Mouse (Mus musculus): ENCODE measurements around the gene Nt5c2. TPM values are rescaled to one million over a fixed set of nuclear protein-coding genes. Genes with fewer than 3 reads are reported as not detected.
A peak's percentile ranks its signal among the peaks of the same experiment; 100 is the strongest.

Gene Nt5c2
- total and polyA plus RNA-seq, 2 experiments from 2014 or later, result 64.1 to 81.8 TPM

GRCm38 (mm10) chr19:46926357-46926756 lies 88.6 kb downstream of the Nt5c2 start:
- Histone ChIP-seq H3K36me3 (ENCODE audit: insufficient read depth, low read length) (no peaks in the 10 kb centered on the region), H3K4me3 (ENCODE audit: low read depth, low read length) (no peak overlapping the region), H3K4me2 (ENCODE audit: low read depth, low read length, poor library complexity, severe bottlenecking) (no peak overlapping the region), H3K27ac (ENCODE audit: low read depth, low read length) (no peak overlapping the region), H3K4me1 (ENCODE audit: insufficient read depth, low read length) (peaks cover 3% of the 10 kb centered on the region; the same call in 1 of the 2 replicates), H3K9me3 (ENCODE audit: low read length) (no peaks in the 10 kb centered on the region), H3K9ac (replicated peaks; ENCODE audit: low read length, poor library complexity, severe bottlenecking) (no peak overlapping the region), H3K27me3 (ENCODE audit: insufficient read depth, low read length) (no peaks in the 10 kb centered on the region)
- DNase-seq (ENCODE audit: low spot score) (no peak), ATAC-seq (ENCODE audit: low FRiP score) (no peak)
- WGBS, result 59% methylated on average over 4 of the region's 4 CpGs
- no peak for TF ChIP-seq CTCF (IDR thresholded peaks at IDR 0.05)

- ATAC-seq (ENCODE audit: low FRiP score), result no peak
- Histone ChIP-seq H3K9me3 (ENCODE audit: low read length) (no peaks in the 10 kb centered on the region), H3K4me2 (ENCODE audit: low read depth, low read length, poor library complexity, severe bottlenecking) (no peak overlapping the region), H3K9ac (replicated peaks; ENCODE audit: low read length, poor library complexity, severe bottlenecking) (no peak overlapping the region), H3K36me3 (ENCODE audit: insufficient read depth, low read length) (no peaks in the 10 kb centered on the region), H3K27ac (ENCODE audit: low read depth, low read length) (no peak overlapping the region), H3K27me3 (ENCODE audit: insufficient read depth, low read length) (no peaks in the 10 kb centered on the region), H3K4me1 (ENCODE audit: insufficient read depth, low read length) (no peaks in the 10 kb centered on the region), H3K4me3 (ENCODE audit: low read depth, low read length) (no peak overlapping the region)
- no peak for DNase-seq (ENCODE audit: low spot score)
- WGBS, result 87% methylated on average over 6 of the region's 6 CpGs
- TF ChIP-seq CTCF (IDR thresholded peaks at IDR 0.05), result no peak
Observed at GRCm38 (mm10) chr19:46920571-46920970, 94.4 kb downstream of the Nt5c2 start.

DNA sequence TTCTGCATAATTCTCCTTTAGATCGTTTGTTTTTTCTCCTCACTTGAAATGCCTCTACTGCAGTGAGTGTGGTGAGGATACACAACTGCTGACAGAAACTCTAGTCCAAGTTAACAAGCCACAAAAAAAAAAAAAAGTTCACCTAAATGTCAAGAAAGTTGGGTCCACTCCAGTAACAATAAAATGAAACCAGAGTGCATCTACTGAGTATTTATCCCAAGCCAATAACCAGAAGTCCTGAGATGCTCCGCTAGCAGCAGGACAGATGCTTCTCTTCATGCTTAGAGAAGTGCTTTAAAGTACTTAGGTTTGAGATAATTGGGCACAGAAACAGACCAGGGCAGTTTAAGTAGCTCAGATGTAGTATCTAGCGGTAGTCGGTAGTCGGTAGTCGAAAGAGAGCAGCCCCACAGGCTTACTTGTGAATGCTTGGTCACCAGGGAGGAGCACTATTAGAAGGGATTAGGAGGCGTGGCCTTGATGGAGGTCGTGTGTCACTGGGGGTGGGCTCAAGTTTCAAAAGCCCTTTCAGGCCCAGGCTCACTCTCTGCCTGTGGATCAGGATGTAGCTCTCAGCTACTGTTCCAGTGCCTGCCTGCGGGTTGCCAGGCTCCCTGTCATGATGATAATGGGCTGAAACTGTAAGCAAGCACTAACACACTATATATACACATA lies 99.4 kb downstream of the Nt5c2 start:
- no peak overlapping the region for H3K9ac ChIP-seq (replicated peaks; ENCODE audit: low read length, poor library complexity, severe bottlenecking)
- H3K27me3 ChIP-seq (ENCODE audit: insufficient read depth, low read length), result no peaks in the 10 kb centered on the region
- H3K9me3 ChIP-seq (ENCODE audit: low read length), result no peaks in the 10 kb centered on the region
- TF ChIP-seq CTCF (IDR thresholded peaks at IDR 0.05), result no peak
- no peak overlapping the region for H3K4me3 ChIP-seq (ENCODE audit: low read depth, low read length)
- no peak for ATAC-seq (ENCODE audit: low FRiP score)
- WGBS, result 65% methylated on average over 9 of the region's 9 CpGs
- no peak overlapping the region for H3K27ac ChIP-seq (ENCODE audit: low read depth, low read length)
- no peaks in the 10 kb centered on the region for H3K4me1 ChIP-seq (ENCODE audit: insufficient read depth, low read length)
- H3K4me2 ChIP-seq (ENCODE audit: low read depth, low read length, poor library complexity, severe bottlenecking), result no peak overlapping the region
- H3K36me3 ChIP-seq (ENCODE audit: insufficient read depth, low read length), result no peaks in the 10 kb centered on the region
- DNase-seq (ENCODE audit: low spot score), result no peak

DNA sequence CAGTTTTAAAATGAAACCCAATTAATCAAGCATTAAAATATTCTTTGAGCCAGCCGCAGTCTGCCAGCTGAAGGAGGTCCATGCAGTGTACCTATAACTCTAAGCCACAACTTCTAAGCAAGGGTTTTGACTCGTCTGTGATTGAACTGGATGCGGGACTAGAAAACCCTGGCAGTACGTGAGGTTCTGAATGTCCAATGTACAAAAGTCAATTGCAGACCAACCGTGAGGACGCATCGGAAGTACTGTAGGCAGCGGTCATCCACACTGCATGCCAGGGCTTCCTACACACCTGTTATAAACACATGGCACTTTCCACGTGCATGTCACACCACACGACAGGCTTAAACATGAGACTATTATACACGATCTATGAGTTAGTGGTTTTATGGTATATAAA lies 101.3 kb downstream of the Nt5c2 start:
- Histone ChIP-seq H3K27me3 (ENCODE audit: insufficient read depth, low read length) (no peaks in the 10 kb centered on the region), H3K4me2 (ENCODE audit: low read depth, low read length, poor library complexity, severe bottlenecking) (no peak overlapping the region), H3K9ac (replicated peaks; ENCODE audit: low read length, poor library complexity, severe bottlenecking) (no peak overlapping the region), H3K4me3 (ENCODE audit: low read depth, low read length) (no peak overlapping the region), H3K36me3 (ENCODE audit: insufficient read depth, low read length) (no peaks in the 10 kb centered on the region), H3K27ac (ENCODE audit: low read depth, low read length) (no peak overlapping the region), H3K4me1 (ENCODE audit: insufficient read depth, low read length) (no peaks in the 10 kb centered on the region), H3K9me3 (ENCODE audit: low read length) (no peaks in the 10 kb centered on the region)
- no peak for TF ChIP-seq CTCF (IDR thresholded peaks at IDR 0.05)
- 92% methylated on average over 11 of the region's 11 CpGs for WGBS
- ATAC-seq (ENCODE audit: low FRiP score), result no peak
- DNase-seq (ENCODE audit: low spot score), result no peak

DNA sequence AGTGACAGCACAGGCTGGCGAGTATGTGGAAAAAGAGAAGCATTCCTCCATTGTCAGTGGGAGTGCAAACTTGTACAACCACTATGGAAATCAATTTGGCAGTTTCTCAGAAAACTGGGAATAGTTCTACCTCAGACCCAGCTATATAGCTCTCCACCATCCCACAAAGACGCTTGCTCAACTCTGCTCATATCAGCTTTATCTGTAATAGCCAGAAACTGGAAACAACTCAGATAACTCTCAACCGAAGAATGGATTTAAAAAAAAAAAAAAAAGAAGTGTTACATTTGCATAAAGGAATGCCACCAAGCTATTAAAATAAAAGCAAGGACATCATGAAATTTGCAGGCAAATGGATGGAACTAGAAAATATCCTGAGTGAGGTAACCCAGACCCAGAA lies 103.5 kb downstream of the Nt5c2 start:
- ATAC-seq (ENCODE audit: low FRiP score) (no peak), DNase-seq (ENCODE audit: low spot score) (no peak)
- no peaks in the 10 kb centered on the region for H3K9me3 ChIP-seq (ENCODE audit: low read length)
- no peaks in the 10 kb centered on the region for H3K36me3 ChIP-seq (ENCODE audit: insufficient read depth, low read length)
- H3K4me3 ChIP-seq (ENCODE audit: low read depth, low read length), result no peak overlapping the region
- H3K4me1 ChIP-seq (ENCODE audit: insufficient read depth, low read length), result no peaks in the 10 kb centered on the region
- H3K9ac ChIP-seq (replicated peaks; ENCODE audit: low read length, poor library complexity, severe bottlenecking), result no peak overlapping the region
- no peak overlapping the region for H3K27ac ChIP-seq (ENCODE audit: low read depth, low read length)
- WGBS, result 82% methylated on average over 3 of the region's 3 CpGs
- H3K4me2 ChIP-seq (ENCODE audit: low read depth, low read length, poor library complexity, severe bottlenecking), result no peak overlapping the region
- TF ChIP-seq CTCF (IDR thresholded peaks at IDR 0.05), result no peak
- no peaks in the 10 kb centered on the region for H3K27me3 ChIP-seq (ENCODE audit: insufficient read depth, low read length)

DNA sequence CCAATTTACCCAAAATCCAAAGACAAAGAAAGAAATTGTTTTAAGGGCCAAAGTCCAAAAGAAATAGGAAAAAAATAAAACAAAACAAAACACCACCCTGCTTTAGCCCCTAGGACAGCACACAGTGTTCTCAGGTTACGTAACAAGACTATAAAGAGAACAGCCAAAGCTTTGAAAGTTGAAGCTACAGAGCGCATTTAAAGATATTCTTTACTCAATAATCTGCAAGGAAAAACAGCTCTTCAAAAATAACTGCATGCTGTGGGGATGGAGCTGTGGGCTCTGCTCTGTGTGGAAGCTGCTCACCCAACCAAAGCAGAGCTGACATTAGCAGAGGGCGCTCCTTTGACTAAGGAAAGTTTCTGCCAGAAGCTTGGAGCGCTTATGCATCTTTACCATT lies 106.0 kb downstream of the Nt5c2 start:
- no peak overlapping the region for H3K9ac ChIP-seq (replicated peaks; ENCODE audit: low read length, poor library complexity, severe bottlenecking)
- DNase-seq (ENCODE audit: low spot score) (peak; percentile 12), ATAC-seq (ENCODE audit: low FRiP score) (no peak)
- no peaks in the 10 kb centered on the region for H3K4me1 ChIP-seq (ENCODE audit: insufficient read depth, low read length)
- 33% methylated on average over 4 of the region's 4 CpGs for WGBS
- H3K4me2 ChIP-seq (ENCODE audit: low read depth, low read length, poor library complexity, severe bottlenecking), result no peak overlapping the region
- H3K9me3 ChIP-seq (ENCODE audit: low read length), result no peaks in the 10 kb centered on the region
- H3K27me3 ChIP-seq (ENCODE audit: insufficient read depth, low read length), result no peaks in the 10 kb centered on the region
- H3K4me3 ChIP-seq (ENCODE audit: low read depth, low read length), result no peak overlapping the region
- H3K27ac ChIP-seq (ENCODE audit: low read depth, low read length), result peak overlapping the region; percentile 47; the same call in 1 of the 2 replicates
- no peaks in the 10 kb centered on the region for H3K36me3 ChIP-seq (ENCODE audit: insufficient read depth, low read length)
- no peak for TF ChIP-seq CTCF (IDR thresholded peaks at IDR 0.05)

All from midbrain, postnatal 0 days (tissue).